Comparison of ENCODE assay signal across 9 mouse cellular contexts in the genomic region with DNA sequence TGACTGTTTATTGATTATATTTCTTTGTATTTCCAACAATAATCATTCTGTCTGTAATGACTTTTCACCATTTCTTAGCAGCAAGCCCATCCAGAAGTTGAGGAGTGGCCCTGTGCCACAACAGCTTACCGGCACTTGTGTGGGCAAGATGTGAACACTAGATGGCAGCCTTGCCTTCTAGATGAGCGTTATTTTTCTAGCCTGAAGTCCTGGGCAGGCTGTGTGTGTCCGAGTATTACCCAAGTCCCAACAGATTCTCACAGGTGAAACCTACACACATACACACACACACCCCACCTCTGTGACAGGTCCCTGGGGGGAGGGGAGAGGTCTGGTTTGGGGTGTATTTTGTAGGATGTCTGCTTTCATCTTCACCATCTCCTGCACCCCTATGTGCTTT. TPM values are rescaled to one million over a fixed set of nuclear protein-coding genes. Genes with fewer than 3 reads are reported as not detected.
DNase-seq lines count a peak whose midpoint lies in the region; ATAC-seq and TF ChIP-seq lines count a peak whose summit lies in the region.
"Had no signal": no experiment of that assay in that cellular context is flagged by ENCODE, and none has a peak within 500 bp of the region (broad histone marks: within the 10 kb centered on the region; RNA-seq: fewer than 3 reads in every experiment).

No protein-coding gene starts in this region.

- peak; percentile 78 for DNase-seq in adrenal gland, postnatal 14 days
- peak; percentile 64 for DNase-seq in embryonic facial prominence, embryonic 10.5 days (ENCODE audit: low spot score)
- peak; percentile 48 to 68 for DNase-seq in heart, adult 2 months
- DNase-seq in liver, result peak; percentile 55
- peak; percentile 58 to 66 for DNase-seq in natural killer cell, adult 2 months (ENCODE audit: low spot score in 2 of 2)

- peak; percentile 46; the same call in 1 of the 2 replicates for ATAC-seq in kidney, embryonic 16.5 days (ENCODE audit: low FRiP score, low TSS enrichment)
- ATAC-seq in stomach, embryonic 14.5 days (ENCODE audit: insufficient number of reproducible peaks, insufficient read depth, low FRiP score, low read depth), result peak; percentile 63; the same call in 1 of the 2 replicates

- H3K27me3 ChIP-seq in C2C12 (ENCODE audit: control insufficient read depth, insufficient read depth, insufficient read length), result peaks cover 30% of the 10 kb centered on the region
- H3K27me3 ChIP-seq in embryonic facial prominence, embryonic 10.5 days (replicated peaks; ENCODE audit: low read depth, poor library complexity, severe bottlenecking), result no peaks in the 10 kb centered on the region
- no peaks in the 10 kb centered on the region for H3K27me3 ChIP-seq in heart, adult 2 months (ENCODE audit: control insufficient read depth, insufficient read depth, low read length)
- H3K27me3 ChIP-seq in kidney, embryonic 16.5 days (ENCODE audit: insufficient read depth, low read length), result no peaks in the 10 kb centered on the region
- no peaks in the 10 kb centered on the region for H3K27me3 ChIP-seq in stomach, embryonic 14.5 days (ENCODE audit: control insufficient read depth, insufficient read depth, low read length)
- H3K27me3 ChIP-seq: embryonic facial prominence, embryonic 15.5 days had no signal

- no peaks in the 10 kb centered on the region for H3K79me3 ChIP-seq in C2C12 (ENCODE audit: low read depth)

- no peak overlapping the region for H3K4me3 ChIP-seq in C2C12 (ENCODE audit: insufficient read depth, poor library complexity, severe bottlenecking)
- H3K4me3 ChIP-seq in embryonic facial prominence, embryonic 10.5 days, result no peak overlapping the region
- no peak overlapping the region for H3K4me3 ChIP-seq in heart, adult 2 months
- no peak overlapping the region for H3K4me3 ChIP-seq in kidney, embryonic 16.5 days (ENCODE audit: low read length)
- H3K4me3 ChIP-seq in stomach, embryonic 14.5 days (ENCODE audit: low read depth, low read length), result no peak overlapping the region
- H3K4me3 ChIP-seq: embryonic facial prominence, embryonic 15.5 days had no signal

- no peak for TF ChIP-seq POLR2A in heart, adult 2 months (IDR thresholded peaks at IDR 0.05; ENCODE audit: insufficient read depth, low read depth, low read length)

- H3K79me2 ChIP-seq in C2C12 (ENCODE audit: control insufficient read depth, insufficient read depth), result no peaks in the 10 kb centered on the region
- no peaks in the 10 kb centered on the region for H3K79me2 ChIP-seq in heart, adult 2 months (replicated peaks; ENCODE audit: control insufficient read depth, insufficient read depth, low read length)

- H3K27ac ChIP-seq in embryonic facial prominence, embryonic 10.5 days (replicated peaks), result no peak overlapping the region
- no peak overlapping the region for H3K27ac ChIP-seq in heart, adult 2 months
- H3K27ac ChIP-seq in kidney, embryonic 16.5 days (ENCODE audit: low read length), result no peak overlapping the region
- no peak overlapping the region for H3K27ac ChIP-seq in stomach, embryonic 14.5 days (ENCODE audit: low read length)
- H3K27ac ChIP-seq: embryonic facial prominence, embryonic 15.5 days had no signal

- H3K9me3 ChIP-seq in embryonic facial prominence, embryonic 10.5 days, result no peaks in the 10 kb centered on the region
- H3K9me3 ChIP-seq in kidney, embryonic 16.5 days (ENCODE audit: low read length), result no peaks in the 10 kb centered on the region
- no peaks in the 10 kb centered on the region for H3K9me3 ChIP-seq in stomach, embryonic 14.5 days (ENCODE audit: control insufficient read depth, low read depth, low read length)
- H3K9me3 ChIP-seq: embryonic facial prominence, embryonic 15.5 days had no signal

- H3K36me3 ChIP-seq in C2C12 (ENCODE audit: control insufficient read depth, insufficient read depth), result no peaks in the 10 kb centered on the region
- no peaks in the 10 kb centered on the region for H3K36me3 ChIP-seq in embryonic facial prominence, embryonic 10.5 days (replicated peaks)
- H3K36me3 ChIP-seq in heart, adult 2 months (ENCODE audit: control insufficient read depth, insufficient read depth, low read length), result no peaks in the 10 kb centered on the region
- H3K36me3 ChIP-seq in kidney, embryonic 16.5 days (ENCODE audit: insufficient read depth, low read length), result no peaks in the 10 kb centered on the region
- H3K36me3 ChIP-seq in stomach, embryonic 14.5 days (ENCODE audit: control insufficient read depth, insufficient read depth, low read length), result no peaks in the 10 kb centered on the region
- H3K36me3 ChIP-seq: embryonic facial prominence, embryonic 15.5 days had no signal

- H3ac ChIP-seq in C2C12 (ENCODE audit: control insufficient read depth, insufficient read length, low read depth), result no peak overlapping the region

- 8% methylated on average over 3 of the region's 3 CpGs for WGBS in embryonic facial prominence, embryonic 10.5 days
- WGBS in heart, adult 2 months, result under 1% methylated on average over 3 of the region's 3 CpGs
- 2% methylated on average over 3 of the region's 3 CpGs for WGBS in kidney, embryonic 16.5 days
- 0% methylated on average over 3 of the region's 3 CpGs for WGBS in stomach, embryonic 14.5 days

- H3K9ac ChIP-seq in heart, adult 2 months (ENCODE audit: low read depth, low read length), result no peak overlapping the region
- H3K9ac ChIP-seq in kidney, embryonic 16.5 days (replicated peaks; ENCODE audit: low read length), result no peak overlapping the region
- no peak overlapping the region for H3K9ac ChIP-seq in stomach, embryonic 14.5 days (replicated peaks; ENCODE audit: low read depth, low read length)
- H3K9ac ChIP-seq: embryonic facial prominence, embryonic 15.5 days had no signal

- H3K4me1 ChIP-seq in embryonic facial prominence, embryonic 10.5 days, result no peaks in the 10 kb centered on the region
- no peaks in the 10 kb centered on the region for H3K4me1 ChIP-seq in heart, adult 2 months (ENCODE audit: control insufficient read depth, insufficient read depth, low read length)
- H3K4me1 ChIP-seq in kidney, embryonic 16.5 days (ENCODE audit: insufficient read depth, low read length), result no peaks in the 10 kb centered on the region
- H3K4me1 ChIP-seq in stomach, embryonic 14.5 days (ENCODE audit: control insufficient read depth, insufficient read depth, low read length), result no peaks in the 10 kb centered on the region
- H3K4me1 ChIP-seq: embryonic facial prominence, embryonic 15.5 days had no signal

- intact Hi-C loops in heart, adult 2 months (cut with DNase I), result loop anchor here (1.0 to 5.0 kb wide), 3 partner anchors 280 to 796 kb away; no protein-coding TSS in a partner anchor

- peak; percentile 75 for TF ChIP-seq CTCF in C2C12 (IDR thresholded peaks at IDR 0.05; ENCODE audit: control insufficient read depth, insufficient read depth, insufficient read length)
- peak; percentile 94 for TF ChIP-seq CTCF in heart, adult 2 months (IDR thresholded peaks at IDR 0.05)

- peak; percentile 82; the same call in 1 of the 2 replicates for TF ChIP-seq EP300 in heart, adult 2 months (IDR thresholded peaks at IDR 0.05; ENCODE audit: insufficient read depth, low read depth, low read length)

- no peak overlapping the region for H3K4me2 ChIP-seq in kidney, embryonic 16.5 days (replicated peaks; ENCODE audit: low read depth, low read length)
- no peak overlapping the region for H3K4me2 ChIP-seq in stomach, embryonic 14.5 days (replicated peaks; ENCODE audit: low read depth, low read length)
- H3K4me2 ChIP-seq: embryonic facial prominence, embryonic 15.5 days had no signal

TF ChIP-seq in C2C12, 6 proteins besides CTCF, POLR2A, EP300 and RAD21:
- TF ChIP-seq FOSL1 (IDR thresholded peaks at IDR 0.05; ENCODE audit: insufficient read depth, low read length, poor library complexity, severe bottlenecking) (no peak), MAX (IDR thresholded peaks at IDR 0.05) (no peak), USF1 (IDR thresholded peaks at IDR 0.05; ENCODE audit: low read depth) (no peak), CEBPB (IDR thresholded peaks at IDR 0.05; ENCODE audit: low read depth) (no peak), MYOD1 (IDR thresholded peaks at IDR 0.05; ENCODE audit: control insufficient read depth, insufficient read length, low read depth) (no peak), MYOG (IDR thresholded peaks at IDR 0.05; ENCODE audit: control insufficient read depth, extremely low read depth, insufficient read length) (no peak)
TF ChIP-seq in C2C12: peak in this region for 0.

RNA-seq across cellular contexts. Expression of a gene that starts 47.2 kb away (rescaled TPM):
- 19.3 TPM for polyA plus RNA-seq in C2C12 (2012; fragmentation: generic; extraction: Trizol)
- total RNA-seq in adrenal gland, postnatal 14 days (2021), result 84.6 and 86.6 TPM in 2 replicates
- polyA plus RNA-seq in embryonic facial prominence, embryonic 10.5 days (2016; fragmentation: Nextera tagmentation; extraction: Ambion mirVana), result 56.7 and 58.0 TPM in 2 replicates
- 100 to 1,000 TPM; 125 to 148 TPM for total RNA-seq in heart, adult 2 months (2021)
- polyA plus RNA-seq in heart, adult 2 months (2012; rRNA removed), result 32.0 and 64.0 TPM in 2 replicates
- polyA plus RNA-seq in kidney, embryonic 16.5 days (2015; fragmentation: Nextera tagmentation; extraction: Ambion mirVana), result 54.8 and 57.7 TPM in 2 replicates
- polyA plus RNA-seq in stomach, embryonic 14.5 days (2014; fragmentation: Nextera tagmentation; extraction: Ambion mirVana), result 49.0 and 51.4 TPM in 2 replicates
